Mouse (Mus musculus) bone marrow, adult 2 months (tissue): ENCODE measurements around the gene Chid1.

Source experiments
- CTCF ChIP-seq: fragments of 200-500 bp; IDR thresholded peaks from 2 replicates; pipeline ENCODE4 v1.5.1; 2011; ENCODE audit warnings: low read length, control low read depth; ENCODE audit not compliant: control insufficient read depth, insufficient read depth
- POLR2A ChIP-seq: fragments of 200-500 bp; IDR thresholded peaks from 2 replicates; pipeline ENCODE4 v1.6.1; 2011; ENCODE audit warnings: low read depth, mild to moderate bottlenecking, control low read depth, low read length, borderline replicate concordance; ENCODE audit not compliant: control insufficient read depth

- TF ChIP-seq CTCF (no peak), POLR2A (no peak)
Measured at GRCm38 (mm10) chr7:141487141-141487540, 52.5 kb downstream of the Chid1 start.
